Mouse (Mus musculus) layer of hippocampus, adult 11-12 months (tissue): ENCODE data around the gene Zbed4.
A peak's percentile ranks its signal among the peaks of the same experiment; 100 is the strongest.
"Not testable (repeated sequence)": the region's sequence is repeated elsewhere in the genome, so short reads cannot be mapped to it uniquely, and the experiment has no call there.

Source experiments
- DNase-seq: peaks from one replicate; pipeline ENCODE4 v3.0.0; 2022; ENCODE audit warnings: low spot score

The Zbed4 gene

DNA sequence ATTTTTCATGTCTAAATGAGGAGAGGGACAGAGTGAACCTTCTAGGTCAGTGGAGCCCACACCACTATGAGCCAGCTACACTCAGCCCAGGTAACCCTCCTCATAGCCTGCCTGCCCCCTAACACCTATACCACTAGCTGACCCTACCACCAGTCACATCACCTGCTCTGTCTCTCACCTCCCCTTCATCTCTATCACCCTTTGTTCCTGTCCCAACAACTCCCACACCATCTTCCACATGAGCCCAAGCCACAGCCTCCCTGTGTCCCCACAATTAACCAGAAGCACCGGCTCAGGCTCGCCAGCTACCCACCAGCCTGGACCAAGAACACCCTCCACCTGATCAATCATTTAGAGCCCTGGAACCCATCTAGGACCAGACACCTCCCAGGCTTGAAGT is 58.9 kb downstream of the Zbed4 start:
- DNase-seq = no peak

DNA sequence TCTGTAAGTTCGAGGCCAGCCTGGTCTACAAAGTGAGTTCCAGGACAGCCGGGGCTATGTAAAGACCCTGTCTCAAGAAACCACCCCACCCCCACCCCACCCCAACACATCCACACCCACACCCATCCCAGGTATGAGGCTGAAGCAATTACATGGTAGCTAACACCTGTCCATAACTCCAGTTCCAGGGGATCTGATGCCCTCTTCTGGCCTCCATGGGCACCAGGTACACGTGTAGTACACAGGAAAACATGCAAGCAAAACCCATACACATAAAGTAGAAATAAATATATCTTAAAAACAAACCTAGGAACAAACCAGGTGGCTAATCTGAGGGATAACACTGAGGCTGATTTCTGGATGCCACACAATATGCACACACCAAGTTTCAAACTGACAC is 61.8 kb downstream of the Zbed4 start:
- no peak for DNase-seq

DNA sequence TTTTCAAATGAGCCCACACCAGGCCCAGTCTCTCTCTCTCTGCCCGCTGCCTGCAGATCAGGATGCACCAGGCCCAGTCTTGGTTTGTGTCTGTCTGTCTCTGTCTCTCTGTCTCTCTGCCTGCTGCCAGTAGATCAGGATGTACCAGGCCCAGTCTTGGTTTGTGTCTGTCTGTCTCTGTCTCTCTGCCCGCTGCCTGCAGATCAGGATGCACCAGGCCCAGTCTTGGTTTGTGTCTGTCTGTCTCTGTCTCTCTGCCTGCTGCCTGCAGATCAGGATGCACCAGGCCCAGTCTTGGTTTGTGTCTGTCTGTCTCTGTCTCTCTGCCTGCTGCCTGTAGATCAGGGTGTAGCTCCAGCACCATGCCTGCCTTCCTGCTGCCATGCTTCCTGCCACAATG is 62.4 kb downstream of the Zbed4 start:
- not testable (repeated sequence) for DNase-seq

DNA sequence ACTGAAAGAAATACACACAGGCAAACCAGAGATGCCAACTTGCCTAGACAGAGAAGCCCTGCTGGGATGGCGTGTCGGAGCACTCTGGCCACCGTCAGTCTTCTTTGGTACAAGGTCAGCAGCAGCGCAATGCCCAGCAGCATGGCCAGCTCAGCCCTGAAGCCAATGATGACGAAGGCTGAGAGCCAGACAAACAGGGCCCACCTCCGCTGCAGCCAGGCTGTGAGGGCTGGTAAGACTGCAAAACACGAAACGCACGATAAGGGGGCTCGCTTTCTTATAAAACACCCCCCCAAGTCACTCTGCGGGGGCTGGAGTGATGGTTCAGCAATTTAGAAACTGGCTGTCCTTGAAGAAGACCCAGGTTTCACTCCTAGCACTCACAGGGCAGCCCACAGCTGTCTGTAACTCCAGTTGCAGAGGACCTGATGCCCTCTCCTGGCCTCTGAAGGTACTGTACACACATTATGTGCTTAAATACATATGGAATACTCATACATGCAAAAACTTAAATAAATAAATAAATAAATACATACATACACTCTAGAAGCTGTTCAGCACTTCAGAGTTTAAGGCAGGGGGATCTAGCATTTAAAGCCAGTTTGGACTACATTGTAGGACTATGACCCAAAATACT is 63.1 kb downstream of the Zbed4 start:
- no peak for DNase-seq

DNA sequence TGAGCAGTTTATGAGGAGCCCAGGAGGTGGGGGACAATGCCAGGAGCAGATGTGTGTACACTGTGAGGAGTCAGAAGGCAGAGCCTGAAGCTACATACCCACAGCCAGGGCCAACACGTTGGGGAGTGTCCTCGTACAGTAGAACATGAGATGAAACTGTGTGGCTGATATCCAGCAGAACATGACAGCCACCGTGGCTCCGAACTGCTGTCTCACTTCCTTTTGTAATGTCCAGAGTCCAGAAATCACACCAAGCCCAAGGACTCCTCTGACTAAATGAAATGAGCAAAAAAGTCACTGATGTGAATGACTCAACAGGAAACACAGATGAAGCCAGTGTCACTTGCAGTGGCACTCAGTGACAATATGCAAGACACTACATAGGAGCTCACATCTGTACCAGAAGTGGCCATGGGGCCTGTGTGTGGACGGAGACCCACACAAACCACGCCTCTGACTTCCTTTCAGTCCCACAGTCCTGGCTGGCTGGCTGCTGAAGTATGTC is 63.8 kb downstream of the Zbed4 start:
- no peak for DNase-seq

DNA sequence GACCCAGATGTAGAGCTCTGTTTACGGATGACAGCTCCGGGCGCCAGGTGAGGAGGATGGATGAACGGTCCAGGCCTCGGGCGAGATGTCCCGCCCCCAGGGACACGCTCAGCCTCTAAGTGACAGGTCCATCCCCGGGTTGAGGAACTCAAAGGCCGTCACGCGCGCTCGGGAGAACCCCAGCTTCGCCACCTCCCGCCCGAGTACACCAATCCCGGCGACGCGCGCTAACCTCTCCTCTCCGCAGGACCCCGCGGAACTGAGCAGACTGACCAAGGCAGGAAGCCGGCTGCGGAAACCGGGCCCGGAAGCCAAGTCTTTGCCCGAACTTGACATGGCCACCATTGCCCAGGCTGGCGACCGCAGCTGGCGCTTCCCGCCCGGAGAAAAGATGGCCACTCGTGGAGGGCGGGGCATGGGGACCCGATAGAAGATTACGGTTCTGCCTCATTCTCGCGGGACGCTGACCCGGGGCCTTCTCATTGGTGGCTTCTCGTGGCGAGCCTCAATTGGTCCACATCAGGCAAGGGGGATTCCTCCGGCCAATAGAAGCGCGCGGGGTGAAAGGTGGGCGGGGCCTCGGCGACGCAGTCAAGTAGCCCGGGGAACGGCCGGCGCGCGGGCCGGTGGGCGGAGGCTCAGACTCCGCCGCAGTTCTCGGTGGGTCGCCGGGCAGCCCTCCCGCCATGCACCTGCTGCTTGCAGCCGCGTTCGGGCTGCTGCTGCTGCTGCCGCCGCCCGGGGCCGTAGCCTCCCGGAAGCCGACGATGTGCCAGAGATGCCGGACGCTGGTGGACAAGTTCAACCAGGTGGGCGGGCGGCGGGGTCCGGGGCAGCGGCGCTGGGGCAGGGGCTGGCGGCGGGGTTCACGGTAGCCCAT is 67.8 kb downstream of the Zbed4 start, which contains the start of the genes Alg12 and Creld2:
Gene Alg12, minus strand, starts transcription at position 293 of the 880 bp plus-strand sequence.
Gene Creld2, plus strand, starts transcription at position 621 of the 880 bp plus-strand sequence.
- DNase-seq = peak; percentile 100

DNA sequence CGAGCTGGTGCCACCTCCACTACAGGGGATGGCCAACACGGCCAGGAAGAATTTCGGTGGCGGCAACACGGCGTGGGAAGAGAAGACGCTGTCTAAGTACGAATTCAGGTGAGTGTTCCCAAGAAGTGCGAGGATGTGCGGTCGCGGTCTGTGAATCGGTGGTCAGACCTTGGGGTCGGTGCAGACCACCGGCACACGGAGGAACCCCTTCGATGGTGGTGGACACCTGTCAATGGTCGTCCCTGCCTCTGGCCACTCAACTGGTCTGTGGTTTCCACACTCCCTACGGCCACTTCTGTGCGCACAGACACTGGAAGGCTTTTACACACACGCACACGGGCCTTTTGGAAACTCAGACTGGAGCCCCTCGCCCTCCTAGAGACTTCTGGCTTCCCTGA is 68.4 kb downstream of the Zbed4 start:
- no peak for DNase-seq

DNA sequence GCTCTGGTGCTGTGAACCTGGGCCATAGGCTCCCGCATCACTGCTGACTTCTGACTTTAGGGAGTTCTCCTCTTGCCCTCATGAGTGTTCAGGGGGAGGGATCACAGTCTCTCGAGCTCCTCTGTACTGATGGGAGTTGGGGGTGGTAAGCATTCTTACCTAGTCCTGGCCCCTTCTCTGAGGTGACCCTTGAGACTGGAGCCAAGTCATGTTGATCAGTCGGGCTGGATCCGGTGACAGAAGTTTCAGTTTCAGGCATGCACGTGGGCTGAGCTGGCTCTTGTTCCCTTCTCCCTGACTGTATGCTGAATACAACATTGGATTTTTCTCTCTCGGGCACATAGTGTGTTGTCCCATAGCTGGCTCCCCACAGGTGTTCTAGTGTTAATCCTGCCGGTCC is 69.9 kb downstream of the Zbed4 start:
- no peak for DNase-seq

DNA sequence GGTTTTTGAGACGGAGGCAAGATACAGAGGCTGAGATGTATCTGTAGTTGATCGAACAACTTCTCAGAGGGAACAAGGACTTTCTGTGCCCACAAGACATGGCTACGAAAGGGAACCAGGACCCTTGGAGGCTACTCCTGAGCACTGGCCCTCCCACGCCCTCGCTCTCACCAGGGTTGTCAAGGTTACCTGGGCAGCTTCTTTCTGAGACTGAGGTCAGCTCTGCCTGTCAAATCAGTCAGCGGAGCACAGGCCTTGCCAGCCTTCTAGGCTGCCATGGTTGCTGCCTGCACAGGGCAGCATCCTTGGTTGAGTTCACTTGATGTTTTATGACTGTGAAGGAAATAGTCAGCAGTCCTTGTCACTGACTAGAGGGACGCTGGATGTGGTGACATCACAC is 71.1 kb downstream of the Zbed4 start:
- no peak for DNase-seq

DNA sequence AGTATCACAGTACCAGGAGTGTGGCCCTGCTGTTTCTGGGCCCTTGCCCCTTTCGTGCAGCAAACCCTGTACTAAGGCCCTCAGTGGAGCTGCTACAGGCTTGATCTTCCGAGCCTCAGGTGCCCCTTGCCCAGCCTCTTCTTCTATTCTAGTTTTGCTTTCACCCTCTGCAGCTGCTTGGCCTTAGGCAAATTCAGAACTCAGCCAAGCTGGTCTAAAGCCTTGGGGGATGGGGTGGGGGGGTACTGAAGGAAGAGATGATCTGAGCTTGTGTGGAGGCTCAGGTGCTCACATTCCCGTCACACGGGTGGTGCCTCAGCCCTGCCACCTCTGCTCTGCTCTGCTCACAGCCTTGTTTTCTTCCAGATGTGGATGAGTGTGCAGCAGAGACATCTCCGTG is 71.9 kb downstream of the Zbed4 start:
- no peak for DNase-seq

DNA sequence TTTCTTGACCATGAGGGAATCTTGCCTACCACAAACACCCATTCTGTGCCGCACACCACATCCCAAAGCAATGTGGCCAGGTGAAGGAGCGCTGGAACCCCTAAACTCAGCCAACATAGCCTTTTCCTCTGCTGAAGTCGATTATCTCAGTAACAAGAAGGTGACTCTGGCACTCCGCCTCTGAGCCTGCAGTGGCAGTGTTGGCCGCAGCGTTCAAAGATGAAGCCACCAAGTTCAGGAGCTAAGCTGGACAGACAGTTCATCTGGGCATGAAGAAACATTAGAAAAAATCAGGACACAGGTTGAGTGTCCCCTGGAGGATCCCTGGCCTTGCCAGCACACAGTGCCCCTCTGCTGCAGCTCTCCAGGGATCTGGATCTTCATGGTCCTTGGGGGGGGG is 76.0 kb downstream of the Zbed4 start:
- DNase-seq = no peak

DNA sequence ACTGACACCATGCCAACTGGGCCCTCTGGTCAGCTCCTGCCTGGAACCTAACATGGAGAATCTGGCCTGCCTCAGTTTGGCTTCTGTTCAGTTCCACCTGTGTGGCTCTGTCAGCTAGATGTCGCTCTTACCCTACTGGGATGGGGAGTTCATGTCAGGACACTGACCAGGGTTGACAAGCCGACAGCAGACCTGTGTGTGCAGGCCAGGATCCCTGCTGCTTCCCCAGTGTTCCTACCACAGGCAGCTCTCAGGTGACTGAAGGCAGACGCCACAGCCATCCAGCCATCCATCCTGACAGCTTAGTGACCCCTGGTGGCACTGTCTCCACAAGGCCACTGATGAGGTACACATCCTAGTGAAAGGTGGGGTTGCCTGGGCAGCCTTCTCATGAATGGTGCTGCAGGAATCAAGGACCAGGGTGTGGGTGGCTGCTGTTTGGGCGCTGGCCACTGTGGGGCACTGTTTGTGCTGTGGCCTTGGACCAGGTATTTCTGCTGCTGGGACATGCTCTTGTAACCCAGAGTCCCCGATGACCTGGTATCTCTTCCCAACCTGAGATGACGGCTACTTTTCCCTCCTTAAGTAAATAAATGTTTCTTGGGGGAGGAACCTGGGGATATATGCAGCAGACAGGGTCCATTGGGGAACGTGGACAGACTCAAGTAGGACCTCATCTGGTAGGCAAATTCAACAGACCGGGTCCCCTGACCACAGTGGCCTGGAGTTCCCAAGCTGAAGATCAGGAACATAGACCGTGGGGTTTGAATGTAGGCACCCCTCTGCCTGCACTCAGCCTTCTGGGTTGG is 76.7 kb downstream of the Zbed4 start:
- DNase-seq = peak; percentile 58

DNA sequence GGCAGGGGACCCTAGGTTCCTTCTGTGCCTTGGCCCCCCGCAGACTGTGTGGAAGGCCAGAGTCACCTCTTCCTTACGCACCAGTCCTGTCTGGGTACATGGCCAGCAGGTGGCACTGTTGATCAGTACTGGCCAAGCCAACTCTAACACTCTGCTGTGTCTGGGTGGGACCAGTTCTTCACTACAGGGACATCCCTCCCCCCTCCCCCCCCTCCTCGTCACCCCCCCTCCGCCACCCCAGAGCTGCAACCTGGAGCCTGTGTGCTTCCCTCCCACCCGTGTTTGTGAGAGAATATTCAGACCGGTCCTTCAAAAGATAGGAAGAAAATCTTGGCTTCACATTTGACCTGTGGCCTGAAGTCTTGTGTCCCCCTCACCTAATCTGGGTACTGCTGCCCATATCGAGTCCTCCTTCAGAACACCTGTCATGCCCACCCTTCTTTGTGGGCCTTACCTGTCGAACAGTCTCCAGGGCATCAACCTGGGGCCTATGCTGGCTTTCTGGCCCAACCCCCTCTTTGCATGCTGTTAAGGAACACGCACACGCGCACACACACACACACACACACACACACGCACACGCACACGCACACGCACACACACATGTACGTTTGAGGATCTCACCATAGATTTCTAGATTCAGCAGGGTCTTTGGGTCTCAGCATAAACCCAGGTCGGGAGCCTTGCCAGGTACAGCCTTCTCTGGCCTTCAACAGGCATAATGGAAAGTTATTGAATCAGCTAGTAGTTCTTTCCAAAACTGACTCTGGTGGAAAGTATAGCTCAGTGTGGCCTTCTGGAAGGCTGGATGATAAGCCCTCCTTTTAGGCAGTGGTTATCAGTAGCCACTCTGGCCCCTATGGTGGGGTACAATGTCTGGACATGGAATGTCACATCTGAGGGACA is 77.6 kb downstream of the Zbed4 start:
- peak; percentile 91 for DNase-seq

DNA sequence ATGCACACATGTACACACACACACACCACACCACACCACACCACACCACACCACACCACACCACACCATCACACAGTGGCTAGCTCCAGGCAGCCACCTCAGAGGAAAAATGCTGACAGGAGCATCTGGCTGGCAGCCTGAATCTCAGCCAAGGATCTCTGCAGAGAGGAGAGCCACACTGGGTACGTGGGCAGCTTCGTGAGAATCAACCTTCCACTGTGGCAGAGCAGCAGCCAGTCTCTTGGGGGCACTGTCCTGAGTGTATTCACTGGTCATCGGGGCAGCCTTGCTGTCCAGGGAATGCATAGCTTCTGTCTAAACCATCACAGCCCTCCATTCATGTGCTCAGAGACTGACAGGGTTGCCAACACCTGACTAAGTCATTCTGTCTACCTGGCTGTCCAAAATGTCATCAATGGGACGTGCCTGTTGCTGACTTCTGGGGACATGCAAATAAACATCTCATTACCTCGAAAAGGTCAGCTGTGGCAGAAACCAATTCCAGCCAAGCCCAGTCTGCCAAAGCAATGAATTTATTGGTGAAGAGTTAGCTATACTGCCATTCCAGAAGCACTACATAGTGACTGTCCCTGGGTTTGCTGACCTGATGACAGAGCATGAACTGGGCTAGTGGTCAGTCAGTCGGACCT is 78.5 kb downstream of the Zbed4 start:
- no peak for DNase-seq

DNA sequence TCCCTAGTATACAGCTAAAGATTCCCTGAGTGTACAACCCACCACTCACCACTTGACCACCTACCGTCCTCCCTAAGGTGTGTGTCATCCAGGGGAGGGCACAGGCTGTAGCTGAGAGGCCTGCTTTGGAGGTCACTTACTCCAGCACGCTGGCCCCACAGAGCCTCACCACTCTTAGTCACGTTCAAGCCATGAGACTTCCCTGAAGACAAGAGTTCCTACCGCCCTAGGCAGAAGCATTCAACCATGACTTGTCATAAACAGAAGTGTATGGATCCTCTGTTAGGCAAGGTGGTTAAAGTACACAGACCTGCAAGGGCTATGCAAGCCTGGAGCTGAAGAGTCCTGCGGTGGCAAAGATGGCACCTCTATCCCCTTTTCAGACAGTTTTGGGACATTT is 79.2 kb downstream of the Zbed4 start:
- DNase-seq = no peak

DNA sequence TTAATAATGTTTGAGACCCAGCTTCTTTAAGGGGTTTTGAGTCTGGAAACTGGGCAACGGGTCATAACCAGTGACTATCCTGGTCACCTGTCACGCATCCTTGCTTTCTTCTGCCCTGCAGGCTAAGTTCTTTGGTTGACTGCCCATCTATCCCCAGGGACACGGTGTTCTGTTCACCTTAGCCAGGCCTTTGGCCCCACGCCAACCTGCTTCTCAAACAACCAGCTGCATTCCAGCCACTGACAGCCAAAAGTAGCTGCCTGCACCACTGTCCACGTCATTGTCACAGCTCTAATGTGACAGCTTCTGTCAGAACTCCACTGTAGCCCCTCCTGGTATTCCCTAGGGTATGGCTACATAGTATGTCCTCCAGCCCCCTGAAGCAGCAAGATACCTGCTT is 80.0 kb downstream of the Zbed4 start:
- no peak for DNase-seq

DNA sequence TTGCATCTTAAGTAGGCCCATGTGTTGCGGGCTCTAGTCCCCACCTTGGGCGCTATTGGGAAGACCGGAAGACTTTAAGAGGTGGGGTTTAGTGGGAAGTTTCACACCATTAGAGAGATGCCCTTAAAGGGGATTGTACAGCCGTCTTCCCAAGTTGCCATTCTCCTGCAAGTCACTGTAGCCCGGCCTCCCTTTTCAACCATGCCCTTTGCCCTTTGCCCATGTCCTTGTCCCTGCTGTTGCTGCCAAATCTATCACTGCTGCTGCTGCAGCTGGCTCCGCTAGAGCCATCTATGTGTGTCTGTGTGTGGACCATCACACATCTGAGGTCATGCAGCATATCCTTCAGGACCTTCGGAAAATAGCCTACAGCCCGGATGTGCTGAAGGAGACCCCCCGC is 81.1 kb downstream of the Zbed4 start:
- DNase-seq = no peak
